Mouse (Mus musculus): ENCODE measurements at regions not wholly inside any gene's neighbourhood (a gene's known extent, or its start where the extent isn't known, plus 50 kb on each side); places are given as distances from the start of the nearest gene placed in this dataset.

DNA sequence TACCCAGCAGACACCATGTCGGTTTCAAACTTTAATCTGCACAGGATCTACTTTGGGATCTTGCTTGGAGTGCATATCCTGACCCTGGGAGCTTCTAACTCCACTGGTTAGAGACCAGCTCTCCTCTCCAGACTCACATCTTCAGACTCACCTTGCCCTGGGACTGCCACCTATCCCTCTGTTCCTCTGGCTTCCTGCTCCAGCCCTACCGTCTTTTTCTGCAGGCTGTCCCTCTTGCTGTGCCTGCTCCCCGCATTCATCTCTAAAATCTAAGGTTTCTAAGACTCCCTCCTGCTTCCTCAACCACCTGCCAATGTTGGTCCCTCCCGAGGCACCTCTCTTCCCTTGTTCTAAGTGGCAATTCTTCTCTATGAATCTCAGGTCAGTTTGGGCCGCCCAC lies 233.2 kb downstream of the Plpp3 start:
- TF ChIP-seq POLR2A (IDR thresholded peaks at IDR 0.05; ENCODE audit: borderline replicate concordance, extremely low read depth, insufficient read depth, insufficient read length, poor library complexity, severe bottlenecking) (no peak), CTCF (IDR thresholded peaks at IDR 0.05; ENCODE audit: borderline replicate concordance, extremely low read depth, insufficient read depth, insufficient read length) (no peak)

All from brain, embryonic 14.5 days (tissue).